Mouse (Mus musculus): ENCODE results near the gene Dock10. TPM values are rescaled to one million over a fixed set of nuclear protein-coding genes. Genes with fewer than 3 reads are reported as not detected.

The Dock10 gene
- polyA plus RNA-seq, 1 experiment from 2014 or later, result 5.8 TPM

GRCm38 (mm10) chr1:80576898-80577297 is 181.4 kb downstream of the Dock10 start:
- WGBS, result 88% methylated on average over 2 of the region's 2 CpGs
- no peak for ATAC-seq (ENCODE audit: insufficient read depth, low FRiP score, low read depth)

GRCm38 (mm10) chr1:80556446-80556845 is 201.9 kb downstream of the Dock10 start:
- WGBS, result 86% methylated on average over 1 of the region's 1 CpGs
- no peak overlapping the region for H3K4me3 ChIP-seq (replicated peaks)

More at GRCm38 (mm10) chr1:80576898-80577297, 181.4 kb downstream of the Dock10 start:
- no peaks in the 10 kb centered on the region for H3K9me3 ChIP-seq
- H3K27ac ChIP-seq, result no peak overlapping the region
- no peak overlapping the region for H3K9ac ChIP-seq
- no peak overlapping the region for H3K4me3 ChIP-seq (replicated peaks)
- no peak overlapping the region for H3K4me2 ChIP-seq
- no peaks in the 10 kb centered on the region for H3K4me1 ChIP-seq
- H3K36me3 ChIP-seq, result no peaks in the 10 kb centered on the region
- no peaks in the 10 kb centered on the region for H3K27me3 ChIP-seq (replicated peaks)

GRCm38 (mm10) chr1:80541522-80541921 is 216.8 kb downstream of the Dock10 start:
- no peak overlapping the region for H3K4me2 ChIP-seq
- no peak overlapping the region for H3K9ac ChIP-seq
- no peaks in the 10 kb centered on the region for H3K4me1 ChIP-seq
- no peak overlapping the region for H3K4me3 ChIP-seq (replicated peaks)
- no peak for ATAC-seq (ENCODE audit: insufficient read depth, low FRiP score, low read depth)
- no peaks in the 10 kb centered on the region for H3K36me3 ChIP-seq
- 93% methylated on average over 3 of the region's 3 CpGs for WGBS
- no peak overlapping the region for H3K27ac ChIP-seq
- no peaks in the 10 kb centered on the region for H3K9me3 ChIP-seq
- no peaks in the 10 kb centered on the region for H3K27me3 ChIP-seq (replicated peaks)

More at GRCm38 (mm10) chr1:80556446-80556845, 201.9 kb downstream of the Dock10 start:
- Histone ChIP-seq H3K9ac (no peak overlapping the region), H3K36me3 (no peaks in the 10 kb centered on the region), H3K4me1 (no peaks in the 10 kb centered on the region), H3K4me2 (no peak overlapping the region), H3K27ac (no peak overlapping the region), H3K9me3 (no peaks in the 10 kb centered on the region), H3K27me3 (replicated peaks) (no peaks in the 10 kb centered on the region)
- ATAC-seq (ENCODE audit: insufficient read depth, low FRiP score, low read depth), result no peak

- Histone ChIP-seq H3K9ac (no peak overlapping the region), H3K4me2 (no peak overlapping the region), H3K36me3 (no peaks in the 10 kb centered on the region), H3K27me3 (replicated peaks) (no peaks in the 10 kb centered on the region), H3K9me3 (no peaks in the 10 kb centered on the region), H3K4me3 (replicated peaks) (no peak overlapping the region), H3K27ac (no peak overlapping the region), H3K4me1 (no peaks in the 10 kb centered on the region)
- WGBS, result 74% methylated on average over 5 of the region's 5 CpGs
- no peak for ATAC-seq (ENCODE audit: insufficient read depth, low FRiP score, low read depth)
Observed at GRCm38 (mm10) chr1:80522197-80522596, 236.1 kb downstream of the Dock10 start.

GRCm38 (mm10) chr1:80520456-80520855 is 237.9 kb downstream of the Dock10 start:
- H3K4me3 ChIP-seq (replicated peaks), result no peak overlapping the region
- no peaks in the 10 kb centered on the region for H3K36me3 ChIP-seq
- H3K4me1 ChIP-seq, result no peaks in the 10 kb centered on the region
- H3K27ac ChIP-seq, result no peak overlapping the region
- ATAC-seq (ENCODE audit: insufficient read depth, low FRiP score, low read depth), result no peak
- H3K4me2 ChIP-seq, result no peak overlapping the region
- 34% methylated on average over 2 of the region's 2 CpGs for WGBS
- no peaks in the 10 kb centered on the region for H3K27me3 ChIP-seq (replicated peaks)
- H3K9me3 ChIP-seq, result no peaks in the 10 kb centered on the region
- H3K9ac ChIP-seq, result no peak overlapping the region

GRCm38 (mm10) chr1:80519893-80520292 is 238.4 kb downstream of the Dock10 start:
- Histone ChIP-seq H3K9me3 (no peaks in the 10 kb centered on the region), H3K36me3 (no peaks in the 10 kb centered on the region), H3K9ac (no peak overlapping the region), H3K4me1 (no peaks in the 10 kb centered on the region), H3K4me2 (no peak overlapping the region), H3K27me3 (replicated peaks) (no peaks in the 10 kb centered on the region), H3K4me3 (replicated peaks) (no peak overlapping the region), H3K27ac (no peak overlapping the region)
- WGBS, result 12% methylated on average over 1 of the region's 1 CpGs
- no peak for ATAC-seq (ENCODE audit: insufficient read depth, low FRiP score, low read depth)

GRCm38 (mm10) chr1:80515836-80516235 is 242.5 kb downstream of the Dock10 start:
- Histone ChIP-seq H3K4me1 (no peaks in the 10 kb centered on the region), H3K4me2 (no peak overlapping the region), H3K9ac (no peak overlapping the region), H3K36me3 (no peaks in the 10 kb centered on the region), H3K4me3 (replicated peaks) (no peak overlapping the region), H3K9me3 (no peaks in the 10 kb centered on the region), H3K27ac (no peak overlapping the region), H3K27me3 (replicated peaks) (no peaks in the 10 kb centered on the region)
- no peak for ATAC-seq (ENCODE audit: insufficient read depth, low FRiP score, low read depth)
- WGBS, result 41% methylated on average over 6 of the region's 6 CpGs

- no peaks in the 10 kb centered on the region for H3K4me1 ChIP-seq
- no peak overlapping the region for H3K27ac ChIP-seq
- H3K27me3 ChIP-seq (replicated peaks), result no peaks in the 10 kb centered on the region
- H3K9ac ChIP-seq, result no peak overlapping the region
- no peak overlapping the region for H3K4me2 ChIP-seq
- H3K36me3 ChIP-seq, result no peaks in the 10 kb centered on the region
- ATAC-seq (ENCODE audit: insufficient read depth, low FRiP score, low read depth), result no peak
- no peak overlapping the region for H3K4me3 ChIP-seq (replicated peaks)
- 61% methylated on average over 8 of the region's 8 CpGs for WGBS
- H3K9me3 ChIP-seq, result no peaks in the 10 kb centered on the region
Observed at GRCm38 (mm10) chr1:80512210-80512948, 245.9 kb downstream of the Dock10 start.

GRCm38 (mm10) chr1:80504757-80505156 is 253.6 kb downstream of the Dock10 start:
- H3K27me3 ChIP-seq (replicated peaks), result no peaks in the 10 kb centered on the region
- H3K4me1 ChIP-seq, result no peaks in the 10 kb centered on the region
- H3K4me3 ChIP-seq (replicated peaks), result no peak overlapping the region
- no peak overlapping the region for H3K9ac ChIP-seq
- H3K36me3 ChIP-seq, result no peaks in the 10 kb centered on the region
- 84% methylated on average over 2 of the region's 2 CpGs for WGBS
- no peak overlapping the region for H3K4me2 ChIP-seq
- no peak overlapping the region for H3K27ac ChIP-seq
- ATAC-seq (ENCODE audit: insufficient read depth, low FRiP score, low read depth), result no peak
- no peaks in the 10 kb centered on the region for H3K9me3 ChIP-seq

GRCm38 (mm10) chr1:80504081-80504480 is 254.2 kb downstream of the Dock10 start:
- H3K4me2 ChIP-seq, result no peak overlapping the region
- H3K27me3 ChIP-seq (replicated peaks), result no peaks in the 10 kb centered on the region
- no peak overlapping the region for H3K4me3 ChIP-seq (replicated peaks)
- no peak overlapping the region for H3K27ac ChIP-seq
- ATAC-seq (ENCODE audit: insufficient read depth, low FRiP score, low read depth), result no peak
- H3K9ac ChIP-seq, result no peak overlapping the region
- WGBS, result 88% methylated on average over 4 of the region's 4 CpGs
- no peaks in the 10 kb centered on the region for H3K4me1 ChIP-seq
- no peaks in the 10 kb centered on the region for H3K9me3 ChIP-seq
- H3K36me3 ChIP-seq, result no peaks in the 10 kb centered on the region

GRCm38 (mm10) chr1:80502456-80503165 is 255.7 kb downstream of the Dock10 start:
- H3K4me3 ChIP-seq (replicated peaks), result no peak overlapping the region
- no peaks in the 10 kb centered on the region for H3K36me3 ChIP-seq
- H3K27ac ChIP-seq, result no peak overlapping the region
- H3K4me2 ChIP-seq, result no peak overlapping the region
- no peaks in the 10 kb centered on the region for H3K27me3 ChIP-seq (replicated peaks)
- WGBS, result 77% methylated on average over 9 of the region's 9 CpGs
- ATAC-seq (ENCODE audit: insufficient read depth, low FRiP score, low read depth), result no peak
- H3K9me3 ChIP-seq, result no peaks in the 10 kb centered on the region
- H3K4me1 ChIP-seq, result no peaks in the 10 kb centered on the region
- no peak overlapping the region for H3K9ac ChIP-seq

- no peak overlapping the region for H3K4me3 ChIP-seq (replicated peaks)
- ATAC-seq (ENCODE audit: insufficient read depth, low FRiP score, low read depth), result no peak
- 85% methylated on average over 7 of the region's 7 CpGs for WGBS
- H3K27ac ChIP-seq, result no peak overlapping the region
- H3K27me3 ChIP-seq (replicated peaks), result no peaks in the 10 kb centered on the region
- H3K36me3 ChIP-seq, result no peaks in the 10 kb centered on the region
- H3K9ac ChIP-seq, result no peak overlapping the region
- H3K4me1 ChIP-seq, result no peaks in the 10 kb centered on the region
- no peak overlapping the region for H3K4me2 ChIP-seq
- no peaks in the 10 kb centered on the region for H3K9me3 ChIP-seq
Observed at GRCm38 (mm10) chr1:80499264-80499663, 259.1 kb downstream of the Dock10 start.
